10 mouse cellular contexts compared by ENCODE assay signal in the genomic region with DNA sequence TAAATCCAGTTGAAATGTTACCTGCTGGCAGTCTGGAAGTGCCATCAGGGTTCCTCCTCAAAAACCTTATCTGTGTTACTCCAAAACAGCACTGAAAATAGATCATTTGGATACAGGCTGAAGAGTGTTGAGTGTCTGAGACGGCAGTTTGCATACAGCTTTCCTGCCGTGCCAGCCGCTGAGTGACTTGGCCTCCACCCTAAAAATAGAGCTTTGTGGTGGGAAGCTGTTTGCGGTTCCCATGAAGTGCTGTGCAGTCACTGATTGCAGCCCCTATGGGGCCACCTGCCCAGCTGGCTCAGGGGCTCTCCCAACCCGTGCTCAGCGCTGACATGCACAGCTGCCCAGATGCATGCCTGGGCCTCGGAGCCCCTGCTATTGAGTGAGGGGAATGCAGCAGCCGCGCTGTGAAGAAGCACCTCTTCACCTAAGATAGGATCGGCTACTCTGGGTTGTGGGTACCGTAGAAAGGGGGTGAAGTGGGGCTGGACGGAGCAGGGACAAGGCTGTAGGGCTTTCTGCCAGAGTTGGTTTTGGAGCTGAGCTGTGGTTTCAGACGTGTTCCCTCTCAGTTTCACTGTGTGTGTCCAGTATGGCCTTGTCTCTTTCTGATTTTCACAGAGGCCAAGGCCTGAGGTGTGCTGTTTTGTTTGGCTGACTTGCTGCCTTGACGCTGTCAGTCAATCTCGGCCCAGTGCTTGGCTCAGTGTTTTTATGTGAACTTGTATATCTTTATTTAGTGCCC.
DNase-seq lines count a peak whose midpoint lies in the region; ATAC-seq and TF ChIP-seq lines count a peak whose summit lies in the region.
"Had no signal": no experiment of that assay in that cellular context is flagged by ENCODE, and none has a peak within 500 bp of the region (broad histone marks: within the 10 kb centered on the region; RNA-seq: fewer than 3 reads in every experiment).

No protein-coding gene starts in this region.

- no peaks in the 10 kb centered on the region for H3K27me3 ChIP-seq in liver, adult 2 months (ENCODE audit: control insufficient read depth, insufficient read depth, low read length)
- H3K27me3 ChIP-seq in liver, embryonic 11.5 days (replicated peaks; ENCODE audit: control insufficient read depth, insufficient read depth, low read length) = no peaks in the 10 kb centered on the region
- H3K27me3 ChIP-seq in limb, embryonic 13.5 days = no peaks in the 10 kb centered on the region

- 64% methylated on average over 15 of the region's 15 CpGs for WGBS in liver, adult 2 months
- WGBS in liver, embryonic 11.5 days = 66% methylated on average over 15 of the region's 15 CpGs
- WGBS in limb, embryonic 13.5 days = 67% methylated on average over 15 of the region's 15 CpGs

- no peak for TF ChIP-seq CTCF in liver, adult 2 months (IDR thresholded peaks at IDR 0.05; ENCODE audit: low read depth, low read length)

- no peak for TF ChIP-seq POLR2A in liver, adult 2 months (IDR thresholded peaks at IDR 0.05; ENCODE audit: extremely low read depth, insufficient read depth, low read length)

- ATAC-seq in liver, embryonic 11.5 days (replicated peaks; ENCODE audit: low FRiP score) = no peak
- no peak for ATAC-seq in limb, embryonic 13.5 days (ENCODE audit: low FRiP score, low read depth)

- H3K4me3 ChIP-seq in liver, adult 2 months (ENCODE audit: insufficient read depth, low read depth, low read length) = no peak overlapping the region
- no peak overlapping the region for H3K4me3 ChIP-seq in liver, embryonic 11.5 days (ENCODE audit: low read depth, low read length)
- no peak overlapping the region for H3K4me3 ChIP-seq in limb, embryonic 13.5 days
- H3K4me3 ChIP-seq: heart, adult 2 months had no signal

- peak; percentile 39 for DNase-seq in adrenal gland, adult 8-10 months
- DNase-seq in adrenal gland, postnatal 25 days = no peak
- DNase-seq in liver, adult 2 months (ENCODE audit: extremely low read depth, low read depth, low spot score) = peak; percentile 88
- no peak for DNase-seq in liver, embryonic 11.5 days (ENCODE audit: low spot score)
- DNase-seq in thymus, postnatal 25 days = peak; percentile 47
- DNase-seq in lung, postnatal 14 days = no peak
- no peak for DNase-seq in layer of hippocampus, adult 11-12 months (ENCODE audit: low spot score)
- DNase-seq: left cerebral cortex, postnatal 4 days had no signal

- no peak overlapping the region for H3K9ac ChIP-seq in liver, adult 2 months (ENCODE audit: low read depth, low read length)
- H3K9ac ChIP-seq in liver, embryonic 11.5 days (ENCODE audit: low read depth, low read length) = no peak overlapping the region
- 0 out of 2 replicates have a peak overlapping the region, but pooled peaks have one; percentile 9 for H3K9ac ChIP-seq in limb, embryonic 13.5 days

- H3K27ac ChIP-seq in liver, adult 2 months (replicated peaks; ENCODE audit: insufficient read depth, low read depth, low read length) = no peak overlapping the region
- H3K27ac ChIP-seq in liver, embryonic 11.5 days (ENCODE audit: low read depth, low read length) = no peak overlapping the region
- H3K27ac ChIP-seq in limb, embryonic 13.5 days = peak overlapping the region; percentile 22; the same call in 1 of the 2 replicates
- H3K27ac ChIP-seq: heart, adult 2 months had no signal

- no peak overlapping the region for H3K4me2 ChIP-seq in liver, embryonic 11.5 days
- H3K4me2 ChIP-seq in limb, embryonic 13.5 days (replicated peaks) = no peak overlapping the region

- peaks cover 8% of the 10 kb centered on the region for H3K4me1 ChIP-seq in liver, adult 2 months (ENCODE audit: control insufficient read depth, insufficient read depth, low read length)
- peaks cover 5% of the 10 kb centered on the region; the same call in 1 of the 2 replicates for H3K4me1 ChIP-seq in liver, embryonic 11.5 days (replicated peaks; ENCODE audit: control insufficient read depth, insufficient read depth, low read length)
- H3K4me1 ChIP-seq in limb, embryonic 13.5 days = peaks cover 16% of the 10 kb centered on the region

- no peaks in the 10 kb centered on the region for H3K79me2 ChIP-seq in liver, adult 2 months (ENCODE audit: control insufficient read depth, insufficient read depth, low read length)

- peaks cover 5% of the 10 kb centered on the region for H3K36me3 ChIP-seq in liver, adult 2 months (ENCODE audit: control insufficient read depth, insufficient read depth, low read length)
- H3K36me3 ChIP-seq in liver, embryonic 11.5 days (ENCODE audit: control insufficient read depth, insufficient read depth, low read length) = no peaks in the 10 kb centered on the region; the same call in 1 of the 2 replicates
- peaks cover 19% of the 10 kb centered on the region for H3K36me3 ChIP-seq in limb, embryonic 13.5 days

- H3K9me3 ChIP-seq in liver, embryonic 11.5 days (ENCODE audit: control insufficient read depth, low read length) = no peaks in the 10 kb centered on the region
- no peaks in the 10 kb centered on the region for H3K9me3 ChIP-seq in limb, embryonic 13.5 days

Comparison
In these comparisons a context has a peak if more than half of its experiments do, and no peak if none do; other contexts are left out.
1. DNase-seq: peak in adrenal gland, adult 8-10 months (single experiment), liver, adult 2 months (single experiment) and thymus, postnatal 25 days (single experiment); none in adrenal gland, postnatal 25 days (single experiment), liver, embryonic 11.5 days (single experiment), lung, postnatal 14 days (single experiment) and layer of hippocampus, adult 11-12 months (single experiment).